Mouse (Mus musculus): Measurements from ENCODE around the gene Fxr1. TPM values are rescaled to one million over a fixed set of nuclear protein-coding genes. Genes with fewer than 3 reads are reported as not detected.
"Not testable (repeated sequence)": the region's sequence is repeated elsewhere in the genome, so short reads cannot be mapped to it uniquely, and the experiment has no call there.

Fxr1 gene
- polyA plus RNA-seq, 1 experiment from 2014 or later, result 53.6 TPM

DNA sequence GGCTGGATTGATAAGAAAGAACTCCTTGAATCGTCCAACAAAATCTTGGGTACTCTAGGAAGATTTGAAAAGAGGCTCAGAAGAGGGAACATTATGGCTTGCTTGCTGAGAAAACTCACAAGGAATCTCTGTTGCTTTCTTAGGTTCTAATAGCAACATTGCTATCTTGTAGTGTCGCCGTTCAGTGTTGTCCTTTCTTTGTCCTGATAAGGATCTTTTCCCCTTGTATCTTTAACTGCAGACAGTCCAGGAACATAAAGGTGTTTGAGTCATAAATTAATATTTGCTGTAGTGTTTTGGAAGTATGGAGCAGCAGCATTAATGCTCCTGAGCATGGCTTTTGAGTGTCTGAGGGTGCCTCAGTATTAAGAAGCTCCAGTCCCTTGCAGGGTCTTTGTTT is 10.9 kb downstream of the Fxr1 start:
- no peak for ATAC-seq (replicated peaks; ENCODE audit: low FRiP score, low TSS enrichment, low read depth)
- H3K4me2 ChIP-seq (ENCODE audit: low read length), result no peak overlapping the region
- no peak overlapping the region for H3K9ac ChIP-seq (ENCODE audit: low read length)
- no peaks in the 10 kb centered on the region for H3K36me3 ChIP-seq (ENCODE audit: control insufficient read depth, insufficient read depth, low read length)
- H3K9me3 ChIP-seq (ENCODE audit: control insufficient read depth, low read length), result no peaks in the 10 kb centered on the region
- no peak for DNase-seq (ENCODE audit: low spot score)
- H3K27ac ChIP-seq (ENCODE audit: low read depth), result no peak overlapping the region
- H3K27me3 ChIP-seq (replicated peaks; ENCODE audit: control insufficient read depth, insufficient read depth, low read length), result no peaks in the 10 kb centered on the region
- WGBS, result 81% methylated on average over 3 of the region's 3 CpGs
- H3K4me1 ChIP-seq (replicated peaks; ENCODE audit: control insufficient read depth, insufficient read depth, low read length), result no peaks in the 10 kb centered on the region
- no peak overlapping the region for H3K4me3 ChIP-seq (ENCODE audit: low read depth, low read length)

DNA sequence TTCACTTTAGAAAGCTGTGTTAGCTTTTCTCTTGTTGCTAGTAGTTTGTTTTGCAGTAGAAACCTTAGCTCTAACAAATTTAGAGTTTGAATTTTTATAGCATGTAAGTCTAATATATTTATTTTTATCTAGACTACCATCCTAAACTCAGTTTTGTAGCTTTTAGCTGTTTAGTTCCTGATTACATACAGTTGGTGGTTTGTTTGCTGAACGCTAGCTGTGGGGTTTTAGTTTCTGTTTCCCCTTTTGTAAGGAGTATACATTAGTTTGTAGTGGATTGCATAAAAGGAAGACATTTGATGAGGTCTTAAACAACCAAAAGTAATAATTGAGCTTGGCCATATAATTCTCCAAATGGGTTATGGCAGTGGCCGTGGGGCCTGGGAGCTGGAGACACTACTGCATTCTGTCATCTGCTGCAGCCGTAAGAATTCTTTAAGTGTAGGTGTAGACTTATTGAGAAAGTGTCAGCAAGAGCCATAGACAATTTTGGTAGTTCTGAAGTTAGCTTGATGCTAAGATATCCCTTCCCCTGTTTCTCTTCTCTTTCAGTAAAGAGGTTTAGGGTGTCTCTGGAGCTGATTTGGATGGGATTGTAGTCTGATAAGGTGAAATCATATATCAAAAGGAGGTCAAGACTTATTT is 14.1 kb downstream of the Fxr1 start:
- no peak for ATAC-seq (replicated peaks; ENCODE audit: low FRiP score, low TSS enrichment, low read depth)
- Histone ChIP-seq H3K9ac (ENCODE audit: low read length) (no peak overlapping the region), H3K9me3 (ENCODE audit: control insufficient read depth, low read length) (no peaks in the 10 kb centered on the region), H3K36me3 (ENCODE audit: control insufficient read depth, insufficient read depth, low read length) (no peaks in the 10 kb centered on the region), H3K4me1 (replicated peaks; ENCODE audit: control insufficient read depth, insufficient read depth, low read length) (no peaks in the 10 kb centered on the region), H3K27me3 (replicated peaks; ENCODE audit: control insufficient read depth, insufficient read depth, low read length) (no peaks in the 10 kb centered on the region), H3K27ac (ENCODE audit: low read depth) (no peak overlapping the region), H3K4me3 (ENCODE audit: low read depth, low read length) (no peak overlapping the region), H3K4me2 (ENCODE audit: low read length) (no peak overlapping the region)
- 71% methylated on average over 3 of the region's 3 CpGs for WGBS
- DNase-seq (ENCODE audit: low spot score), result no peak

DNA sequence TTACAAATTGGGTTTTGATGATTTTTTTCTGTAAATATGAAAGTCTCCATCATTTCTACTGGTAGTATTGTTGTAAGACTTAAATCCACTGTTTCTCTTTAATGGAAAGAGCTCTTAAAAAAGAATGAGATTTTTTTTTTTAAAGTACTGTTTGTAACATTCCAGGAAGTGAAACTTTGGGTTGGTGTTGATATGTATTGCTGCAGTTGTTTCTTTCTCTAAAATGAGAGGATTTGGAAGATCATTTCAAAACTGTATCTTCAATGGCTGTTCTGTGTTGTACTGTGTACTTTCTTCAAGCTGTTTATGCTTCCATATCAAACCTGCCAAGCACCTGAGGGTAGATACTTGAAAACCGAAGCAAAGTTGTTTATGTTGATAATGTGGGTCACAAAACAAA is 15.1 kb downstream of the Fxr1 start:
- ATAC-seq (replicated peaks; ENCODE audit: low FRiP score, low TSS enrichment, low read depth) (no peak), DNase-seq (ENCODE audit: low spot score) (no peak)
- no peaks in the 10 kb centered on the region for H3K27me3 ChIP-seq (replicated peaks; ENCODE audit: control insufficient read depth, insufficient read depth, low read length)
- no peaks in the 10 kb centered on the region for H3K9me3 ChIP-seq (ENCODE audit: control insufficient read depth, low read length)
- no peaks in the 10 kb centered on the region for H3K36me3 ChIP-seq (ENCODE audit: control insufficient read depth, insufficient read depth, low read length)
- no peak overlapping the region for H3K27ac ChIP-seq (ENCODE audit: low read depth)
- WGBS, result 70% methylated on average over 1 of the region's 1 CpGs
- H3K9ac ChIP-seq (ENCODE audit: low read length), result no peak overlapping the region
- no peaks in the 10 kb centered on the region for H3K4me1 ChIP-seq (replicated peaks; ENCODE audit: control insufficient read depth, insufficient read depth, low read length)
- H3K4me3 ChIP-seq (ENCODE audit: low read depth, low read length), result no peak overlapping the region
- H3K4me2 ChIP-seq (ENCODE audit: low read length), result no peak overlapping the region

DNA sequence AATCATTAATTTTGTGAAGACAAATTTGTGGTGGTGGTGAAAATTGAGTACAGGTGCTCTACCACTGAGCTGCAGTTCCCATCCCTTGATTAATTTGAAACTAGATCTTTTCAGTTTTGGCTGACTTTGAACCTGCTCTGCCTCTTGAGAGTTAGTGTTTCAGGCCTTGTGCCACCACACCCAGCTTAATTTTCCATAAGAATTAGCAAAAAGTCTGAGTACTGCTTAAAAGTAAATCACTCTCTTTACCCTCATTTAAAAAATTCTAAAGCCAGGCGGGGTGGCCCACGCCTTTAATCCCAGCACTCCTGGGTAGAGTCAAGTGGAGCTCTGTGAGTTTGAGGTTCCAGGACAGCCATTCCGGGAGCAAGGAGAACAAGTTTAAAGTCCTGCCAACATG is 16.0 kb downstream of the Fxr1 start:
- Histone ChIP-seq H3K9me3 (ENCODE audit: control insufficient read depth, low read length) (no peaks in the 10 kb centered on the region), H3K4me3 (ENCODE audit: low read depth, low read length) (no peak overlapping the region), H3K9ac (ENCODE audit: low read length) (no peak overlapping the region), H3K36me3 (ENCODE audit: control insufficient read depth, insufficient read depth, low read length) (no peaks in the 10 kb centered on the region), H3K27me3 (replicated peaks; ENCODE audit: control insufficient read depth, insufficient read depth, low read length) (no peaks in the 10 kb centered on the region), H3K4me2 (ENCODE audit: low read length) (no peak overlapping the region), H3K27ac (ENCODE audit: low read depth) (no peak overlapping the region), H3K4me1 (replicated peaks; ENCODE audit: control insufficient read depth, insufficient read depth, low read length) (no peaks in the 10 kb centered on the region)
- no peak for DNase-seq (ENCODE audit: low spot score)
- 86% methylated on average over 3 of the region's 3 CpGs for WGBS
- no peak for ATAC-seq (replicated peaks; ENCODE audit: low FRiP score, low TSS enrichment, low read depth)

DNA sequence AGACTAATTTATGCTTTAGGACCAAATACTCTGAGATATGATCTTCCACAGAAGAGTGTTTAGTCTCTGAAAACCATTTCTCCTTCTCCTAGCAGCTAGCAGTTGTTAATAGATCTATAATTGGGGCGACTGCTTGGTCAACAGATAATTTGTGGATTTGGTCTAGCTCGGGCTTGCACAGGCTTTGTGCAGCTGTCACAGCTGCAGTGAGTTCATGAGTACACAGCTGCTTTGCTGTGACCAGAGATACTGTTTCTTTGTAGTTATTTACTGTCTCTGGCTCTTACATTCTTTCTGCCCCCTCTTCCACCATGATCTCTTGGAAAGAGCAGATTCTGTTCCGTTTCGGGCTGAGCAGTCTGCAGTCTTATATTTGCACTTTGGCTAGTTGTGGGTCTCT is 22.2 kb downstream of the Fxr1 start:
- no peaks in the 10 kb centered on the region for H3K27me3 ChIP-seq (replicated peaks; ENCODE audit: control insufficient read depth, insufficient read depth, low read length)
- H3K4me3 ChIP-seq (ENCODE audit: low read depth, low read length), result no peak overlapping the region
- no peak overlapping the region for H3K27ac ChIP-seq (ENCODE audit: low read depth)
- H3K9ac ChIP-seq (ENCODE audit: low read length), result no peak overlapping the region
- no peak for DNase-seq (ENCODE audit: low spot score)
- no peaks in the 10 kb centered on the region for H3K4me1 ChIP-seq (replicated peaks; ENCODE audit: control insufficient read depth, insufficient read depth, low read length)
- H3K4me2 ChIP-seq (ENCODE audit: low read length), result no peak overlapping the region
- ATAC-seq (replicated peaks; ENCODE audit: low FRiP score, low TSS enrichment, low read depth), result no peak
- H3K36me3 ChIP-seq (ENCODE audit: control insufficient read depth, insufficient read depth, low read length), result peaks cover 42% of the 10 kb centered on the region
- 88% methylated on average over 4 of the region's 4 CpGs for WGBS
- no peaks in the 10 kb centered on the region for H3K9me3 ChIP-seq (ENCODE audit: control insufficient read depth, low read length)

DNA sequence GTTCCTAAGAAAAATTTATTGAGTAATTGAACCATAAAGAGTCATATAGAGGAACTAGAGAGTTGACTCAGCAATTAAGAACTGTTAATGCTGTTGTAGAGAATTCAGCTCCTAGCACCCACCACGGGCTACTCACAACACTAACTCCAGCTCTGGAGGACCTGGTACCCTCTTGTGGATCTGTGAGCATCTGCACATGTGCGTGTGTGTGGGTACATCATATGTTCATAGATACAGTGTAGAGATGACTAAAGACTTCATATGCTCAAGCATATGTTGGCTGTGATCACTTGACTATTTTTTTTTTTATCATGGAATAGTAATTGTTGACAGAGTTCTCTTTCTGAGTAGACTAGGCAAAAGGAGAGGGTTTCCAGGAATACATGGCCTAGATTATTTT is 42.6 kb downstream of the Fxr1 start:
- Histone ChIP-seq H3K27me3 (replicated peaks; ENCODE audit: control insufficient read depth, insufficient read depth, low read length) (no peaks in the 10 kb centered on the region), H3K36me3 (ENCODE audit: control insufficient read depth, insufficient read depth, low read length) (peaks cover 74% of the 10 kb centered on the region), H3K27ac (ENCODE audit: low read depth) (no peak overlapping the region), H3K9ac (ENCODE audit: low read length) (no peak overlapping the region), H3K9me3 (ENCODE audit: control insufficient read depth, low read length) (no peaks in the 10 kb centered on the region), H3K4me1 (replicated peaks; ENCODE audit: control insufficient read depth, insufficient read depth, low read length) (no peaks in the 10 kb centered on the region), H3K4me2 (ENCODE audit: low read length) (no peak overlapping the region), H3K4me3 (ENCODE audit: low read depth, low read length) (no peak overlapping the region)
- DNase-seq (ENCODE audit: low spot score) (no peak), ATAC-seq (replicated peaks; ENCODE audit: low FRiP score, low TSS enrichment, low read depth) (no peak)
- 94% methylated on average over 2 of the region's 2 CpGs for WGBS

DNA sequence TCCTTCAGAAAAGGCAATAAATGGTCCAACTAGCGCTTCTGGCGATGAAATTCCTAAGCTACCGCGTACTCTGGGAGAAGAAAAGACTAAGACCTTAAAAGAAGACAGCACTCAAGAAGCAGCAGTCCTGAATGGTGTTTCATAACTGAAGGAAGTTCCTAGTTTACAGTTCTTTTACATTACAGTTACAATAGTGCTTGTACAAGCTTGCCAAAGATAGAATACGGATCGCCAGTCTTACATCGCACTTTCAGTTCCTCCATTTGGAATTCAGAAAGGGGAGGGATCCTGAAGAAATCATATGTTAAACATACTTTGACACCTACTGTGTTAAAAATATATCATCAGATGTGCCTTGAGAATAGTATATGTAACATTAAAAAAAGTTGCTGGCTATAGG is 49.2 kb downstream of the Fxr1 start:
- not testable (repeated sequence) for H3K4me1 ChIP-seq (replicated peaks; ENCODE audit: control insufficient read depth, insufficient read depth, low read length); H3K4me2 ChIP-seq (ENCODE audit: low read length); H3K27me3 ChIP-seq (replicated peaks; ENCODE audit: control insufficient read depth, insufficient read depth, low read length); H3K9me3 ChIP-seq (ENCODE audit: control insufficient read depth, low read length); H3K9ac ChIP-seq (ENCODE audit: low read length); H3K4me3 ChIP-seq (ENCODE audit: low read depth, low read length); DNase-seq (ENCODE audit: low spot score); ATAC-seq (replicated peaks; ENCODE audit: low FRiP score, low TSS enrichment, low read depth); H3K27ac ChIP-seq (ENCODE audit: low read depth)
- H3K36me3 ChIP-seq (ENCODE audit: control insufficient read depth, insufficient read depth, low read length), result peaks cover 77% of the 10 kb centered on the region
- WGBS, result 92% methylated on average over 7 of the region's 7 CpGs

DNA sequence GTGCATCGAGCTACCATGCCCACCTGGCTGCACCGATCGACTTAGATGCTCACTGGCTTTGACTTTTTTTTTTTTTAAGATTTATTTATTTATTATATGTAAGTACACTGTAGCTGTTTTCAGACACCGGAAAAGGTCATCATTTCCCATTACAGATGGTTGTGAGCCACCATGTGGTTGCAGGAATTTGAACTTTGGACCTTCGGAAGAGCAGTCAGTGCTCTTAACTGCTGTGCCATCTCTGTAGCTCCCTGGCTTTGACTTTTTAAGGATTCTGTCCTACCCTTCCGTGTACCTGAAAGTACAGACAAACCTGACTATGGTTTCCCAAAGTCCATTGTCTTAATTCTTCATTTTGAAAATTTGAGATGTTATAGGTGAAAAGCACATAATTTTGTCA is 53.0 kb downstream of the Fxr1 start:
- Histone ChIP-seq H3K4me1 (replicated peaks; ENCODE audit: control insufficient read depth, insufficient read depth, low read length) (no peaks in the 10 kb centered on the region), H3K36me3 (ENCODE audit: control insufficient read depth, insufficient read depth, low read length) (peaks cover 74% of the 10 kb centered on the region), H3K9ac (ENCODE audit: low read length) (no peak overlapping the region), H3K27ac (ENCODE audit: low read depth) (no peak overlapping the region), H3K9me3 (ENCODE audit: control insufficient read depth, low read length) (no peaks in the 10 kb centered on the region), H3K27me3 (replicated peaks; ENCODE audit: control insufficient read depth, insufficient read depth, low read length) (no peaks in the 10 kb centered on the region), H3K4me3 (ENCODE audit: low read depth, low read length) (no peak overlapping the region), H3K4me2 (ENCODE audit: low read length) (no peak overlapping the region)
- DNase-seq (ENCODE audit: low spot score) (no peak), ATAC-seq (replicated peaks; ENCODE audit: low FRiP score, low TSS enrichment, low read depth) (no peak)
- 92% methylated on average over 6 of the region's 6 CpGs for WGBS

DNA sequence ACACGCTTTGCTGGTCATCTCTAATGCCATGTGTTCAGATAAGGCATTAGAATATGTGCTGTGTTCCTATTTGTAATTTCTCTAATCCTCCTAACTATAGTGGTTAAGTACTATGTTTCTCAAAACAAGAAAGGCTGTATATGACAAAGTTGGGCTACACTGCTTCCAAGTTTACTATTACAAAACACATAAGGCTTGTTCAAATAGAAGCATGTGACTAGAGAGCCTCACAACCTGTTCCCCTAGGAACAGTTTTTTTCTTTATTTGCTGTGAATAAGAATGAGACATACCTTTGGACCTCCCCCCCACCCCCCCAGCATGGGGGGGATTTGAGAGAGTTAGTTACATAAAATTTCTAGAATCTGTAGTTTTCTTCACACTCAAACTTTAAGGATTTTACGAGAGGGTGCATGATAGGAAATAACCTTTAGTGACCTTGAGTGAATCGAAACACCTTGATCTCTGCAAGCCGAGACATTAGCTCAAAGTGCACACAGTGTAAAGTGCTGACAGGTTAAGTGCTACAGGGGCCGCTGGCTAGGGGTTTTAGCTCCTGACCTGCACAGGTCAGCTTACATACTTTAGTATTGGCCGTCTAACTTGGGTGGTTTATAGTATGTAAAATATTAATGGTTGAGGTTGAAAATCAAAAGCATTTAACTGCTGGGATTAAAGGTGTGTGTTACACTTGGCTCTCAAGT is 56.5 kb downstream of the Fxr1 start:
- Histone ChIP-seq H3K4me3 (ENCODE audit: low read depth, low read length) (no peak overlapping the region), H3K9ac (ENCODE audit: low read length) (no peak overlapping the region), H3K9me3 (ENCODE audit: control insufficient read depth, low read length) (no peaks in the 10 kb centered on the region), H3K27me3 (replicated peaks; ENCODE audit: control insufficient read depth, insufficient read depth, low read length) (no peaks in the 10 kb centered on the region), H3K27ac (ENCODE audit: low read depth) (no peak overlapping the region), H3K4me1 (replicated peaks; ENCODE audit: control insufficient read depth, insufficient read depth, low read length) (peaks cover 4% of the 10 kb centered on the region; the same call in 1 of the 2 replicates), H3K36me3 (ENCODE audit: control insufficient read depth, insufficient read depth, low read length) (peaks cover 58% of the 10 kb centered on the region), H3K4me2 (ENCODE audit: low read length) (no peak overlapping the region)
- 60% methylated on average over 6 of the region's 6 CpGs for WGBS
- DNase-seq (ENCODE audit: low spot score), result no peak
- no peak for ATAC-seq (replicated peaks; ENCODE audit: low FRiP score, low TSS enrichment, low read depth)
